Mouse (Mus musculus) midbrain, embryonic 11.5 days (tissue): ENCODE data around the gene L2hgdh. TPM values are rescaled to one million over a fixed set of nuclear protein-coding genes. Genes with fewer than 3 reads are reported as not detected.

Experiments used
- ATAC-seq: fragments of 200-750 bp; cut with Nextera tagmentation; 2 replicates; pipeline ENCODE4 v1.8.0; 2017; ENCODE audit warnings: moderate TSS enrichment, moderate library complexity; ENCODE audit not compliant: low FRiP score
- DNase-seq: peaks from one replicate; pipeline ENCODE4 v3.0.0; 2015; ENCODE audit warnings: low spot score; ENCODE audit errors: missing footprints
- H3K27ac ChIP-seq: fragments of 300-500 bp; sonication (generic); 2 replicates; pipeline ENCODE4 v1.5.1; 2014; ENCODE audit warnings: low read depth, low read length
- H3K27me3 ChIP-seq: fragments of 300-500 bp; sonication (generic); 2 replicates; pipeline ENCODE4 v1.6.1; 2014; ENCODE audit warnings: mild to moderate bottlenecking, low read length, moderate library complexity, mixed read lengths; ENCODE audit not compliant: control insufficient read depth, insufficient read depth
- H3K36me3 ChIP-seq: fragments of 300-500 bp; sonication (generic); 2 replicates; pipeline ENCODE4 v1.6.1; 2014; ENCODE audit warnings: mild to moderate bottlenecking, low read length, moderate library complexity, mixed read lengths; ENCODE audit not compliant: control insufficient read depth, insufficient read depth
- H3K4me1 ChIP-seq: fragments of 300-500 bp; sonication (generic); 2 replicates; pipeline ENCODE4 v1.6.1; 2014; ENCODE audit warnings: low read length; ENCODE audit not compliant: control insufficient read depth, insufficient read depth
- H3K4me2 ChIP-seq: fragments of 300-500 bp; sonication (generic); 2 replicates; pipeline ENCODE4 v1.6.1; 2014; ENCODE audit warnings: mild to moderate bottlenecking, moderate library complexity
- H3K4me3 ChIP-seq: fragments of 300-500 bp; sonication (generic); 2 replicates; pipeline ENCODE4 v1.5.1; 2014; ENCODE audit warnings: low read depth, low read length
- H3K9ac ChIP-seq: fragments of 300-500 bp; sonication (generic); 2 replicates; pipeline ENCODE4 v1.6.1; 2014; ENCODE audit warnings: low read length
- H3K9me3 ChIP-seq: fragments of 300-500 bp; sonication (generic); 2 replicates; pipeline ENCODE4 v1.6.1; 2016; ENCODE audit warnings: low read length; ENCODE audit not compliant: control insufficient read depth
- WGBS: fragments of 180-500 bp; shearing (Covaris S2); extraction: QIAGEN DNeasy Blood & Tissue Kit; methylation state at CpG from one replicate; pipeline ENCODE4 v1.1.7; 2014; 5-methylcytosine and 5-hydroxymethylcytosine counted together
- polyA plus RNA-seq: library from polyadenylated mRNA; unstranded; fragments of >200 nt; fragmentation: Nextera tagmentation; extraction: Ambion mirVana; gene quantifications from 2 replicates; pipeline ENCODE4 v1.2.1, GENCODE M21; 2014

Gene L2hgdh
- polyA plus RNA-seq, 1 experiment from 2014 or later, result 9.7 TPM

- Histone ChIP-seq H3K27me3 (no peaks in the 10 kb centered on the region), H3K4me1 (no peaks in the 10 kb centered on the region), H3K36me3 (no peaks in the 10 kb centered on the region), H3K9me3 (no peaks in the 10 kb centered on the region), H3K9ac (no peak overlapping the region), H3K4me2 (no peak overlapping the region), H3K27ac (no peak overlapping the region), H3K4me3 (no peak overlapping the region)
- DNase-seq, result no peak
- WGBS, result 92% methylated on average over 11 of the region's 11 CpGs
- no peak for ATAC-seq
Observed at GRCm38 (mm10) chr12:69704799-69705458, 19.7 kb downstream of the L2hgdh start.

DNA sequence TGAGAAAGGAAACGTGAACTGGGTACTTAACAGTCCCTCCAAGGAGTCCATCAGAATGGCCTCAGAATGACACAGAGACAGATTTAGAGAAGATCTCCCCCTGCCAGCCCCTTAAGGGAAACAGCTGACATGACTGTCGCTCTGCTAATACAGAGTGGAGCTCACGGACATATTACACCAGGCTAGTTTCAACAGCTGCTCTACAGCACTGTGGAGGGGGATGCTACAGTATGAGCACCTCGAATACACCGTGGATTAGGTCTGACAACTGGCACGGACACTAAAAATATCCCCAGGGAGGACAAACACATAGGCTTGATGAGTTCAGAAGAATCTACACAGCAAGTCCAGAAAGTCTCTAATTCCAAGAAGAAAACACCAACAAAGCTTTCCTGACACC lies 26.3 kb downstream of the L2hgdh start:
- Histone ChIP-seq H3K9me3 (no peaks in the 10 kb centered on the region), H3K4me3 (no peak overlapping the region), H3K9ac (no peak overlapping the region), H3K27ac (no peak overlapping the region), H3K27me3 (no peaks in the 10 kb centered on the region), H3K4me1 (no peaks in the 10 kb centered on the region), H3K4me2 (no peak overlapping the region), H3K36me3 (no peaks in the 10 kb centered on the region)
- ATAC-seq (no peak), DNase-seq (no peak)
- WGBS, result 93% methylated on average over 6 of the region's 6 CpGs

DNA sequence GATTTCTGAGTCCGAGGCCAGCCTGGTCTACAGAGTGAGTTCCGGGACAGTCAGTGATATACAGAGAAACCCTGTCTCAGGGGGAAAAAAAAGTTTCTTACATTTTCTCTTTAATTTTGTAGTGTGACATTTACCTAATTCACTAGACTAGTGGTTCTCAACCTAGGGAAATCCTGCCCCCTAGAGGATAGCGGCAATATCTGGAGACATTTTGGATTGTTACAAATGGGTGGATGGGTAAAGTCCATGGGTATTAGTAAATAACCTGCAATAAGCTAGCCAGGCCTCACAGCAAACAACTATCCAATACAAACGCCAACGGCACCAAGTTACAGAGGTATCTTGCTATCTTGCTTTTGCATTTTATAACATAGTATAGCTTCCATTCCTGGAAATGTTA lies 27.9 kb downstream of the L2hgdh start:
- Histone ChIP-seq H3K9me3 (no peaks in the 10 kb centered on the region), H3K9ac (no peak overlapping the region), H3K4me3 (no peak overlapping the region), H3K27me3 (no peaks in the 10 kb centered on the region), H3K27ac (no peak overlapping the region), H3K4me1 (no peaks in the 10 kb centered on the region), H3K36me3 (no peaks in the 10 kb centered on the region), H3K4me2 (no peak overlapping the region)
- no peak for DNase-seq
- 82% methylated on average over 5 of the region's 5 CpGs for WGBS
- no peak for ATAC-seq

GRCm38 (mm10) chr12:69693471-69693870 lies 31.2 kb downstream of the L2hgdh start:
- H3K27ac ChIP-seq, result no peak overlapping the region
- no peaks in the 10 kb centered on the region for H3K27me3 ChIP-seq
- no peaks in the 10 kb centered on the region for H3K36me3 ChIP-seq
- DNase-seq, result no peak
- H3K9ac ChIP-seq, result no peak overlapping the region
- H3K4me3 ChIP-seq, result no peak overlapping the region
- H3K9me3 ChIP-seq, result no peaks in the 10 kb centered on the region
- H3K4me2 ChIP-seq, result no peak overlapping the region
- no peak for ATAC-seq
- 82% methylated on average over 17 of the region's 17 CpGs for WGBS
- H3K4me1 ChIP-seq, result no peaks in the 10 kb centered on the region

DNA sequence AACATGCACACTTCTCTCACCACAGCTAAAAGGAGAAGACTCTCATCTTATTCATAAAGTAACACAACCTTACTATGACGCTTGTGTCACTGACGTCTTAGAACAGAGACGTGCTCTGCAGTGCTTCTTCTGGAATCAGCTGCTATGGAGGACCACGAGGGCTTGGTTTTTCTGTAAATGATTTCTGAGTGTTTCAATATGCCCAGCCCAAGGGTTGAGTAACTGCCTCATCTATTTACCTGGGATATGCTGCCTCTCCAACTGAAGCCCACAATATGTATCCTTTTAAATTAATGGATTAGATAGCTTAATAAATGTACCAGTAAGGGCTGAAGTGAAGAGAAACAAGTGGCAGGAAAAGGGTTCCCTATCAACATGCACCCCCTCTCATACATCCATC lies 34.0 kb downstream of the L2hgdh start:
- no peak overlapping the region for H3K27ac ChIP-seq
- no peaks in the 10 kb centered on the region for H3K4me1 ChIP-seq
- no peaks in the 10 kb centered on the region for H3K36me3 ChIP-seq
- H3K27me3 ChIP-seq, result no peaks in the 10 kb centered on the region
- H3K9ac ChIP-seq, result no peak overlapping the region
- no peak overlapping the region for H3K4me3 ChIP-seq
- H3K9me3 ChIP-seq, result no peaks in the 10 kb centered on the region
- ATAC-seq, result no peak
- WGBS, result 95% methylated on average over 4 of the region's 4 CpGs
- peak; percentile 45 for DNase-seq
- H3K4me2 ChIP-seq, result no peak overlapping the region

- ATAC-seq (no peak), DNase-seq (no peak)
- H3K27ac ChIP-seq, result no peak overlapping the region
- no peak overlapping the region for H3K4me3 ChIP-seq
- no peaks in the 10 kb centered on the region for H3K9me3 ChIP-seq
- H3K36me3 ChIP-seq, result no peaks in the 10 kb centered on the region
- H3K9ac ChIP-seq, result no peak overlapping the region
- H3K4me2 ChIP-seq, result no peak overlapping the region
- H3K27me3 ChIP-seq, result no peaks in the 10 kb centered on the region
- no peaks in the 10 kb centered on the region for H3K4me1 ChIP-seq
Observed at GRCm38 (mm10) chr12:69689094-69689493, 35.6 kb downstream of the L2hgdh start.

DNA sequence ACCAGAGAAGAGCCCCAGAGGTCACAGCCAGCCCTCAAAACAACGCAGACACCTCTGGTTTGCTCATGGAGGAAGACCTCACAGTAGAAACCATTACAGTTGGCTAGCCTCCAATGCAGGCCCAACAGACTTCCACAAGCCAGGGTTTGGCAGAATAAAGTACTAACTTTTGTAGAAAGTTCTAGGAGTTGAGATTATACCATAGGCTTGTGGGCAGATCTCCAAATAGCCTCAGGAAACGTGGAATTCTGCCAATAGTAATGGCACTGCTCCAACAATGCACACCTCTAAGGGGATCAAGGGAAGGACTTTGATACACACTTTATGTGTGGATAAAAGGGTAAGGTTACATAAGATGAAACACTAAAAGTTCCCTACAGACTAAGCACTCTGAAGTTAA lies 36.3 kb downstream of the L2hgdh start:
- H3K9ac ChIP-seq, result no peak overlapping the region
- H3K27ac ChIP-seq, result no peak overlapping the region
- ATAC-seq (no peak), DNase-seq (no peak)
- no peaks in the 10 kb centered on the region for H3K9me3 ChIP-seq
- no peaks in the 10 kb centered on the region for H3K27me3 ChIP-seq
- no peak overlapping the region for H3K4me3 ChIP-seq
- WGBS, result 85% methylated on average over 2 of the region's 2 CpGs
- no peaks in the 10 kb centered on the region for H3K4me1 ChIP-seq
- H3K4me2 ChIP-seq, result no peak overlapping the region
- H3K36me3 ChIP-seq, result no peaks in the 10 kb centered on the region

DNA sequence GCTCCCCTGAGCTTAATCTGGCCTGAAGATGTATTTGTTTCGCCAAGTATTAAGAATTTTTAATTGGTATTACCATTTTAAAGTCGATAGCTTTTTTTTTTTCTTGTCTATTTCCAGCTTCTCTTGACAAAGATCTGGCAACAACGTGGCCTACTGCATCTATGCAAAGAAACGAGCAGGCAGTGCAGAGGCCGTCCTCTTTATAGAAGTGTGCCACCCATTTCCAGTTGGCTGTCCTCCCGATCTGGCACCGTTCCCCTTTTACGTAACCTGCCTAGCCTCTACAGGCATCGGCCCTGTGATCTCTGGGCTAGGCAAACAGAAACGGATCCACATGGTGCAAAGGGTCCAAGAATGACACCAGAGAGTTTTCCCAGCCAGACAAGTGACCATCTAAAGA lies 41.1 kb downstream of the L2hgdh start:
- no peak for ATAC-seq
- Histone ChIP-seq H3K27ac (no peak overlapping the region), H3K27me3 (no peaks in the 10 kb centered on the region; the same call in 1 of the 2 replicates), H3K4me3 (no peak overlapping the region), H3K4me2 (no peak overlapping the region), H3K9ac (no peak overlapping the region), H3K36me3 (no peaks in the 10 kb centered on the region), H3K4me1 (peaks cover 14% of the 10 kb centered on the region), H3K9me3 (no peaks in the 10 kb centered on the region)
- 59% methylated on average over 10 of the region's 10 CpGs for WGBS
- peak; percentile 83 for DNase-seq

DNA sequence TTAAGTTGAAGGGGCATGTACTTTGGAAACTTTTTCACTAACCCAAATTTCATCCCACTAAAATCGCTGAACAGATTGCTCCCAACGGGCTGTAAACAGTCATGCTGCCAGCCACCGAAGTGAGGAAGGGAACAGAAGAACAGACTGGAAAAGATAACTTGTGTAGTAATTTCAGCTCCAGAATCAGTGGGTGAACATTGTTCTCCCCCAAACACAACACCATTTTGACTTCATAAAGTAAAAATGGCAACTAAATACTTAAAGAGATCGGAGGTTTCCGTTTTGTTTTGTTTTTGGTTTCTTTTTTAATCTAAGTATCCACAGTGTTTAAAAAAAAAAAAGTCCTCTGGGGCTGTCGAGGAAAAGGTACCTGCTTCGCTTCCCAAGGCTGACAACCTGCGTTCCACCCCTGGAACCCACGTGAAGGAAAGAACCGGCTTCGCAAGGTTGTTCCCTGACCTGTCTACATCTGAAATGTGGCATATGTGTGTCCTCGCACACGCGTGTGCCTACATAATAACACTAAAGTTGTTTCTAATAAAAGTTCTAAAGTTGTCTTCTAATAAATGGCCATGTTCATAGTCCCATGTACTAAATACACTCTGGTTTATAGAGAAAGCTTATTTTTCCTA lies 41.8 kb downstream of the L2hgdh start:
- WGBS, result 53% methylated on average over 14 of the region's 14 CpGs
- H3K9me3 ChIP-seq, result no peaks in the 10 kb centered on the region
- ATAC-seq, result no peak
- H3K4me2 ChIP-seq, result peak overlapping the region; percentile 60
- no peak overlapping the region for H3K27ac ChIP-seq
- peaks cover 14% of the 10 kb centered on the region for H3K4me1 ChIP-seq
- H3K27me3 ChIP-seq, result no peaks in the 10 kb centered on the region; the same call in 1 of the 2 replicates
- no peaks in the 10 kb centered on the region for H3K36me3 ChIP-seq
- peak overlapping the region; percentile 76 for H3K4me3 ChIP-seq
- H3K9ac ChIP-seq, result no peak overlapping the region
- DNase-seq, result peak; percentile 92
